Mouse (Mus musculus) kidney, postnatal 0 days (tissue): ENCODE data around the gene Gcg. TPM values are rescaled to one million over a fixed set of nuclear protein-coding genes. Genes with fewer than 3 reads are reported as not detected.

ENCODE experiments used
- ATAC-seq: fragments of 200-750 bp; cut with Nextera tagmentation; replicated peaks from 2 replicates; pipeline ENCODE4 v1.8.0; 2017; ENCODE audit warnings: low read depth, moderate number of reproducible peaks, moderate TSS enrichment, moderate library complexity; ENCODE audit not compliant: low FRiP score
- DNase-seq: peaks from one replicate; pipeline ENCODE4 v3.0.0-alpha.2; 2016; ENCODE audit warnings: low spot score
- H3K27ac ChIP-seq: fragments of 300-500 bp; sonication (generic); 2 replicates; pipeline ENCODE4 v1.5.1; 2014; ENCODE audit warnings: mild to moderate bottlenecking
- H3K27me3 ChIP-seq: fragments of 300-500 bp; sonication (generic); 2 replicates; pipeline ENCODE4 v1.6.1; 2014; ENCODE audit warnings: low read length, mixed read lengths; ENCODE audit not compliant: insufficient read depth
- H3K36me3 ChIP-seq: fragments of 300-500 bp; sonication (generic); 2 replicates; pipeline ENCODE4 v1.6.1; 2014; ENCODE audit warnings: low read length, mixed read lengths; ENCODE audit not compliant: insufficient read depth
- H3K4me1 ChIP-seq: fragments of 300-500 bp; sonication (generic); replicated peaks from 2 replicates; pipeline ENCODE4 v1.6.1; 2014; ENCODE audit warnings: antibody characterized with exemption, low read length, mixed read lengths; ENCODE audit not compliant: insufficient read depth
- H3K4me2 ChIP-seq: fragments of 300-500 bp; sonication (generic); 2 replicates; pipeline ENCODE4 v1.6.1; 2014; ENCODE audit warnings: mild to moderate bottlenecking, low read length, moderate library complexity, mixed read lengths
- H3K4me3 ChIP-seq: fragments of 300-500 bp; sonication (generic); replicated peaks from 2 replicates; pipeline ENCODE4 v1.5.1; 2014; ENCODE audit warnings: low read depth, low read length
- H3K9ac ChIP-seq: fragments of 300-500 bp; sonication (generic); 2 replicates; pipeline ENCODE4 v1.6.1; 2014; ENCODE audit warnings: low read depth, low read length
- H3K9me3 ChIP-seq: fragments of 300-500 bp; sonication (generic); replicated peaks from 2 replicates; pipeline ENCODE4 v1.6.1; 2016; ENCODE audit warnings: low read length, inconsistent platforms, mixed read lengths
- CTCF ChIP-seq: IDR thresholded peaks from 2 replicates; pipeline ENCODE4 v1.5.1; 2016; ENCODE audit warnings: antibody characterized with exemption, low read depth, mild to moderate bottlenecking, moderate library complexity
- WGBS: fragments of 180-500 bp; shearing (Covaris S2); extraction: QIAGEN DNeasy Blood & Tissue Kit; methylation state at CpG from one replicate; pipeline ENCODE4 v1.1.7; 2014; 5-methylcytosine and 5-hydroxymethylcytosine counted together
- polyA plus RNA-seq: library from polyadenylated mRNA; unstranded; fragments of >200 nt; fragmentation: Nextera tagmentation; extraction: Ambion mirVana; gene quantifications from 2 replicates; pipeline ENCODE4 v1.2.1, GENCODE M21; 2015

The Gcg gene
- polyA plus RNA-seq, 1 experiment from 2014 or later: not detected

DNA sequence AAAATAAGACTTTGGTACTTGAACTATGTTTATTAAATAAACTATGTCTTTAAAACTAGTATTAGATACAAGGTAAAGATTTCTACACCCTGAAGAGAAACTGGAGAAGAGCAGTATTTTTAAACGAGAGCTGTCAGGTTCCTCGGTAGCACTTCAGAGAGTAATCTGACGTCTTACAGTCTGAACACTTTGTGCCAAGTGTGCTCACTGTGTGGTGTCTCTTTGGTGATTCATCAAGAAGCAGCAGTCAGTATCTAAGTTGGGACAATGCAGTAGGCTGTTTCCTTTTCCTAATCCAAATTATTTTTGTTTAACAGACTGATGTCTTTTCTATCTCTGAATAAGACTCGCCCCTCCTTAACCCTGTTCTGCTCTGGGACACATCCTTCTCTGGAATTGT lies 12.0 kb upstream of the Gcg start:
- WGBS: 68% methylated on average over 4 of the region's 4 CpGs
- no peak for TF ChIP-seq CTCF
- H3K4me3 ChIP-seq: no peak overlapping the region
- no peak overlapping the region for H3K9ac ChIP-seq
- H3K27me3 ChIP-seq: no peaks in the 10 kb centered on the region
- no peak overlapping the region for H3K27ac ChIP-seq
- DNase-seq (no peak), ATAC-seq (no peak)
- H3K9me3 ChIP-seq: no peaks in the 10 kb centered on the region
- H3K4me1 ChIP-seq: no peaks in the 10 kb centered on the region
- H3K4me2 ChIP-seq: no peak overlapping the region
- H3K36me3 ChIP-seq: no peaks in the 10 kb centered on the region

DNA sequence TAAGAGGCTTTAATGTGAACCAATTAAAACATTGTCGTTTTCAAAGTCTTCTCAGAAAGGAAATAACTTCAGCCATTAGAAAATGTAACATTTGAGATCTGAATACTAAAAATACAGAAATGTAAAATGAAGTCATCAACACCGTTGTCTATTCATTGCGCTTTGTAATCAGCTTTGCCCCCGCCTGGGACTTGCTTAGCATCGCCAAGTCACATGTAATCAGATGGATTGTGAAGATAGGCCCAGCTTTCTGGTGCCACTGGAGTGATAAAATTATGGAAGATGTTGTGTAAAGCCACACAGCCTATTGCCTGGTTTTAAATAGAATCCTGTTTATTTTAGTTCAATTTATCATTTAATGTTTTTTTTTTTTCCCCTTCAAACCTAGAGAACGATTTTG lies 6.4 kb upstream of the Gcg start:
- no peak overlapping the region for H3K9ac ChIP-seq
- WGBS: 86% methylated on average over 6 of the region's 6 CpGs
- no peaks in the 10 kb centered on the region for H3K9me3 ChIP-seq
- H3K4me1 ChIP-seq: no peaks in the 10 kb centered on the region
- H3K36me3 ChIP-seq: no peaks in the 10 kb centered on the region
- H3K4me3 ChIP-seq: no peak overlapping the region
- no peak for DNase-seq
- H3K4me2 ChIP-seq: no peak overlapping the region
- no peak for ATAC-seq
- no peaks in the 10 kb centered on the region for H3K27me3 ChIP-seq
- H3K27ac ChIP-seq: no peak overlapping the region
- TF ChIP-seq CTCF: no peak

DNA sequence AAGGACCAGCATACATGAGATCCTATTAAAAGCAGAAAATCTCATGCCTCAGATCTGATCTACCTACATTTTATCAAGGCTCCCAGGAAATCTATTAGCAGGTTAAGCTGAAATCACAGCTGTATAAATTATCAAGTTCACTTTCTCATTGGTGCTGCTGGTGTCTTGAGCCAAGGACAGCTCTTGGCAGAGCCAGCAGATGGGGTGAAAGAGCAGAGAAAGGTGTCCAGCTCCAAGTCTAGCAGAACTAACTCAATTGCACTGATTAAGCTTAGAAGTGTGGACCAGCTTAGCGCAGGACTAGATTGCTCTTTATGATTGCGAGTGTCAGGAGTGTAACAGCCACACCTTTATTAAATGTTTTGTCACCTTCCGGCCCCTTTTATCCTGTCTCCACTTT lies 1.5 kb upstream of the Gcg start:
- no peaks in the 10 kb centered on the region for H3K4me1 ChIP-seq
- no peaks in the 10 kb centered on the region for H3K36me3 ChIP-seq
- no peak overlapping the region for H3K4me2 ChIP-seq
- H3K9ac ChIP-seq: no peak overlapping the region
- no peaks in the 10 kb centered on the region for H3K9me3 ChIP-seq
- DNase-seq (no peak), ATAC-seq (no peak)
- TF ChIP-seq CTCF: peak; percentile 61
- H3K27me3 ChIP-seq: no peaks in the 10 kb centered on the region
- H3K4me3 ChIP-seq: no peak overlapping the region
- WGBS: 83% methylated on average over 3 of the region's 3 CpGs
- H3K27ac ChIP-seq: no peak overlapping the region

DNA sequence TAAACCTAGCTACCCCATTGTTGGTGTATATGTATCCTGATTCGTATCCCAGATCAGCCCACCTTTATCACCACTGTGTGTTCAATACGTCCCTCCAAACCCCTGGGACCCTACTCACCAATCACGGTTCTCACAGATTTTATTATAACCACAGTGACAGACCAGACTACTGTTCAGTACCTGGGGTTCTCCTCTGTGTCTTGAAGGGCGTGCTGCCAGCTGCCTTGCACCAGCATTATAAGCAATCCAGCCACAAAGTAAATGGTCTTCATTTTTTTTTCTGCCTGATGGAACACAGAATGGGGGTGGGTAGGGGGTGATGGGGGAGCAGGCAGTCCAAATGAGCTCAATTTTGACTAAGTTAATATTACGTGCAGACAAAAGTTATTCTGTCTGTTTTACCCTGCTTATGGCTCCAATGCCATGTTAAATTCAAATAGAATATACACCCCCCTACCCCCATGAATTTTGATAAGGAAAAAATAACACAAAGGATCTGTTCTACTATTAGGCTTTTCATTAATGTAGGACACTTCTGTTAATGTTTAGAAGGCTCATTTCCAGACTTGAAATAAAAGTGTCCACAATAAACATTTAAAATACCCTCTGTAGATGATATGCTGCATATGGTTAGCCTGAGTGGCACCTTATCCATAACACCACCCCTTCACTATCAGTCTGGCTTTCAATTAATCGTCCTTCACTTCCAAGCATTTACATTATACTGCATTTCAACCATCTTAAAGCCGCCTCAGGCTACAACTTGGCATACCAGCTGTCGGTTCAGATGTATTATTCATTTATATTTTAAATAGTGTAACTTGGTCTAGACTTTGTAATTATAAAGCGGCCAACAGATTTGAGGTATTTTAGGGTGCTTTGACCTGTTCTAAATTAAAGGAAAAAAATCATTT lies 2.9 kb downstream of the Gcg start:
- Histone ChIP-seq H3K27ac (no peak overlapping the region), H3K27me3 (no peaks in the 10 kb centered on the region)

DNA sequence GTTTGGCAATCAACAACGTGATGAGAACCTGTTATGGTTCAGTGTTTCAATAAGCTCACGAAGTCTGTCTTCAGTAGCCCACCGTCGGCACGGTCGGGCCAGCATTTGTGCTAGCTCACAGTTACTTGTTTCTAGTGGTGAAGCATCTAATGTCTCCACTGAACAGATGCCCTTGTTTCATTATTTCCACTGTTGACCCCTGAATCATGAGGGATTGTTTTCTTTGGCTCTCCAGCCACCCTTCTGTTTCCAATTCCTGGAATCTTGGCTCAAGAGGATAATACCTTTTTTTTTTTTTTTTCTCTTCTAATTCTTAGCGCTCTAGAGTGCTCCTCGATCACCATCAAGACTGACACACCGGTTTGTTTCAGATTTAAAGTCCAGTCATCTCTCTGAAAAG lies 13.9 kb downstream of the Gcg start:
- no peak for DNase-seq
- Histone ChIP-seq H3K4me1 (no peaks in the 10 kb centered on the region), H3K9me3 (no peaks in the 10 kb centered on the region), H3K36me3 (no peaks in the 10 kb centered on the region), H3K27ac (no peak overlapping the region), H3K27me3 (no peaks in the 10 kb centered on the region), H3K9ac (no peak overlapping the region), H3K4me2 (no peak overlapping the region), H3K4me3 (no peak overlapping the region)
- WGBS: 62% methylated on average over 9 of the region's 9 CpGs
- no peak for ATAC-seq
- no peak for TF ChIP-seq CTCF

More for the DNA sequence above, 2.9 kb downstream of the Gcg start:
- H3K9ac ChIP-seq: no peak overlapping the region
- DNase-seq (no peak), ATAC-seq (no peak)
- 81% methylated on average over 9 of the region's 9 CpGs for WGBS
- H3K9me3 ChIP-seq: no peaks in the 10 kb centered on the region
- no peak for TF ChIP-seq CTCF
- no peaks in the 10 kb centered on the region for H3K4me1 ChIP-seq
- no peak overlapping the region for H3K4me2 ChIP-seq
- no peaks in the 10 kb centered on the region for H3K36me3 ChIP-seq
- H3K4me3 ChIP-seq: no peak overlapping the region

DNA sequence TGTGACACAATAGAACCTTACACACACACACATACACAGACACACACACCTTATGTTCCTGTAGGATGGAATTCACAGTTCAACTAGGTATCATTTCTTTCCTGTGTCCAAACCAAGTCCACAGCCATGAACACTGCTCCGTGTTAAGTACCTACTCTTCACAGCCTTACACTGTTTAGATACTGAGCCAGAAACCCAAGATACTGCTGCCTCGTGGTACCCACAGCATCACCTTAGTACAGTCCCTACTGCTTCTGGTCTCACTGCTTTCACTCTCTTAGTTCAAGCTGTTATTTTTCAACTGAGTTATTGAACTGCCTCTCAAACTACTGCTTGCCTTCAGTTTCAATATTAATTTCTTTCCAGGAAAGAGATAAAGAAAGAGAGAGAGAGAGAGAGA lies 20.2 kb downstream of the Gcg start:
- TF ChIP-seq CTCF: no peak
- DNase-seq: no peak
- H3K27ac ChIP-seq: no peak overlapping the region
- no peaks in the 10 kb centered on the region; the same call in 1 of the 2 replicates for H3K4me1 ChIP-seq
- H3K36me3 ChIP-seq: no peaks in the 10 kb centered on the region
- no peak overlapping the region for H3K4me3 ChIP-seq
- no peak for ATAC-seq
- no peak overlapping the region for H3K4me2 ChIP-seq
- whole genome bisulfite sequencing: 94% methylated on average over 2 of the region's 2 CpGs
- no peak overlapping the region for H3K9ac ChIP-seq
- no peaks in the 10 kb centered on the region for H3K9me3 ChIP-seq
- H3K27me3 ChIP-seq: no peaks in the 10 kb centered on the region
